14 mouse cellular contexts compared by ENCODE assay signal in genomic region chr13:54179971-54180370, GRCm38 (mm10).
"Had no signal": no experiment of that assay in that cellular context is flagged by ENCODE, and none has a peak within 500 bp of the region (broad histone marks: within the 10 kb centered on the region; RNA-seq: fewer than 3 reads in every experiment).

No protein-coding gene starts in this region.

- H3K9me3 ChIP-seq: lung, embryonic 15.5 days; midbrain, embryonic 12.5 days; midbrain, embryonic 15.5 days; neural tube, embryonic 12.5 days; stomach, embryonic 15.5 days had no signal

- H3K27ac ChIP-seq: lung, embryonic 15.5 days; macrophage; midbrain, embryonic 12.5 days; midbrain, embryonic 15.5 days; neural tube, embryonic 12.5 days; stomach, embryonic 15.5 days; stomach, postnatal 0 days had no signal

- H3K4me3 ChIP-seq: lung, embryonic 15.5 days; megakaryocyte, embryonic 14.5 days; midbrain, embryonic 12.5 days; midbrain, embryonic 15.5 days; neural tube, embryonic 12.5 days; stomach, embryonic 15.5 days had no signal

- DNase-seq: liver, postnatal 0 days; lung, adult 2 months; right cerebral cortex, postnatal 14 days; thymus, adult 2 months; thymus, postnatal 25 days; thymus, postnatal 4 days had no signal

- H3K4me2 ChIP-seq: lung, embryonic 15.5 days; midbrain, embryonic 12.5 days; midbrain, embryonic 15.5 days; neural tube, embryonic 12.5 days; stomach, embryonic 15.5 days had no signal

- H3K4me1 ChIP-seq: midbrain, embryonic 15.5 days; neural tube, embryonic 12.5 days; stomach, embryonic 15.5 days had no signal

- H3K27me3 ChIP-seq: lung, embryonic 15.5 days; midbrain, embryonic 12.5 days; midbrain, embryonic 15.5 days; neural tube, embryonic 12.5 days; stomach, embryonic 15.5 days had no signal

- H3K36me3 ChIP-seq: lung, embryonic 15.5 days; midbrain, embryonic 12.5 days; midbrain, embryonic 15.5 days; neural tube, embryonic 12.5 days; stomach, embryonic 15.5 days had no signal

- ATAC-seq: liver, postnatal 0 days; midbrain, embryonic 15.5 days had no signal

- H3K9ac ChIP-seq: liver, postnatal 0 days; lung, embryonic 15.5 days; midbrain, embryonic 12.5 days; midbrain, embryonic 15.5 days; neural tube, embryonic 12.5 days; stomach, embryonic 15.5 days had no signal
